Mouse (Mus musculus) CH12.LX (cell line): ENCODE data around the gene Dhx38. TPM values are rescaled to one million over a fixed set of nuclear protein-coding genes. Genes with fewer than 3 reads are reported as not detected.

Experiments
- DNase-seq: peaks from one replicate; pipeline ENCODE4 v3.0.0-alpha.2; 2013; ENCODE audit errors: extremely low read depth
- H3K27ac ChIP-seq: 2 replicates; pipeline ENCODE4 v1.5.1; 2012; ENCODE audit warnings: low read depth, mild to moderate bottlenecking, control low read depth, moderate library complexity; ENCODE audit not compliant: insufficient read depth
- H3K27me3 ChIP-seq: replicated peaks from 2 replicates; pipeline ENCODE3; 2012; ENCODE audit warnings: inconsistent platforms
- H3K36me3 ChIP-seq, 2 experiments: replicated peaks in 1 of 2; 2 replicates each; pipeline versions ENCODE3 to v1.6.1; 2012; ENCODE audit warnings: inconsistent platforms in 1 of 2, low read length in 1 of 2, mild to moderate bottlenecking in 1 of 2, mixed read lengths in 1 of 2, moderate library complexity in 1 of 2; ENCODE audit not compliant: control insufficient read depth in 1 of 2, insufficient read depth in 1 of 2
- H3K4me1 ChIP-seq, 2 experiments: 2 replicates each; pipeline ENCODE4 v1.6.1; 2012; ENCODE audit warnings: inconsistent platforms in 1 of 2, moderate library complexity in 1 of 2; ENCODE audit not compliant: insufficient read depth in 2 of 2, control insufficient read depth in 1 of 2
- H3K4me2 ChIP-seq: 2 replicates; pipeline ENCODE4 v1.6.1; 2012; ENCODE audit warnings: low read depth, mild to moderate bottlenecking, control low read depth; ENCODE audit not compliant: poor library complexity, insufficient read depth, severe bottlenecking
- H3K4me3 ChIP-seq, 3 experiments: fragments of 150-350 bp in 1 of 3; sonication (generic) in 1 of 3; replicated peaks in 1 of 3; 2 replicates each; pipeline versions ENCODE3 to v1.5.1; 2011 to 2012; ENCODE audit warnings: low read depth in 2 of 3, low read length in 2 of 3, mild to moderate bottlenecking in 2 of 3, moderate library complexity in 2 of 3, control low read depth in 1 of 3, improper control_type of control experiment in 1 of 3, inconsistent platforms in 1 of 3, mixed read lengths in 1 of 3; ENCODE audit not compliant: poor library complexity in 1 of 3
- H3K79me2 ChIP-seq: replicated peaks from 2 replicates; pipeline ENCODE4 v1.6.1; 2012; ENCODE audit warnings: mild to moderate bottlenecking, moderate library complexity; ENCODE audit not compliant: control insufficient read depth, poor library complexity, insufficient read depth, severe bottlenecking; ENCODE audit errors: extremely low read depth
- H3K9ac ChIP-seq: 2 replicates; pipeline ENCODE4 v1.6.1; 2012; ENCODE audit warnings: low read depth, mild to moderate bottlenecking, control low read depth, moderate library complexity; ENCODE audit not compliant: insufficient read depth
- H3K9me3 ChIP-seq: replicated peaks from 2 replicates; pipeline ENCODE3; 2012; ENCODE audit warnings: low read length, inconsistent platforms, mixed read lengths
- BHLHE40 ChIP-seq: IDR thresholded peaks from 2 replicates; pipeline ENCODE4 v1.6.1; 2011; ENCODE audit warnings: mild to moderate bottlenecking, low read depth, low read length, improper control_type of control experiment
- CHD2 ChIP-seq: IDR thresholded peaks from 2 replicates; pipeline ENCODE4 v1.6.1; 2011; ENCODE audit warnings: low read length, improper control_type of control experiment
- CTCF ChIP-seq, 2 experiments: IDR thresholded peaks in 1 of 2; conservative IDR thresholded peaks in 1 of 2; 2 replicates each; pipeline ENCODE4 v1.5.1; 2011 to 2012; ENCODE audit warnings: low read depth in 2 of 2, low read length in 2 of 2, improper control_type of control experiment in 1 of 2, inconsistent platforms in 1 of 2, mild to moderate bottlenecking in 1 of 2, moderate library complexity in 1 of 2
- E2F4 ChIP-seq: IDR thresholded peaks from 2 replicates; pipeline ENCODE4 v1.6.1; 2011; ENCODE audit warnings: low read depth, low read length, improper control_type of control experiment; ENCODE audit not compliant: insufficient replicate concordance
- ELF1 ChIP-seq: IDR thresholded peaks from 2 replicates; pipeline ENCODE4 v1.6.1; 2014; ENCODE audit warnings: low read depth, mild to moderate bottlenecking, inconsistent platforms, low read length, improper control_type of control experiment
- ETS1 ChIP-seq: conservative IDR thresholded peaks from 2 replicates; pipeline ENCODE4 v1.6.1; 2012; ENCODE audit warnings: low read depth, mild to moderate bottlenecking, inconsistent platforms, low read length, improper control_type of control experiment, moderate library complexity
- GABPA ChIP-seq: IDR thresholded peaks from 2 replicates; pipeline ENCODE4 v1.6.1; 2012; ENCODE audit warnings: low read depth, low read length, improper control_type of control experiment, inconsistent platforms; ENCODE audit not compliant: insufficient replicate concordance
- IRF4 ChIP-seq: IDR thresholded peaks from 2 replicates; pipeline ENCODE4 v1.6.1; 2014; ENCODE audit warnings: low read depth, mild to moderate bottlenecking, inconsistent platforms, low read length, improper control_type of control experiment
- JUN ChIP-seq: IDR thresholded peaks from 2 replicates; pipeline ENCODE4 v1.6.1; 2011; ENCODE audit warnings: low read depth, mild to moderate bottlenecking, low read length, improper control_type of control experiment, moderate library complexity; ENCODE audit not compliant: insufficient read depth
- JUND ChIP-seq: conservative IDR thresholded peaks from 2 replicates; pipeline ENCODE4 v1.6.1; 2011; ENCODE audit warnings: low read depth, low read length, improper control_type of control experiment
- KAT2A ChIP-seq: IDR thresholded peaks from 2 replicates; pipeline ENCODE4 v1.6.1; 2012; ENCODE audit warnings: low read length, improper control_type of control experiment, inconsistent platforms; ENCODE audit not compliant: insufficient replicate concordance
- MAFK ChIP-seq: IDR thresholded peaks from 2 replicates; pipeline ENCODE4 v1.6.1; 2011; ENCODE audit warnings: low read length, improper control_type of control experiment; ENCODE audit not compliant: insufficient replicate concordance
- MAX ChIP-seq: IDR thresholded peaks from 2 replicates; pipeline ENCODE4 v1.6.1; 2011; ENCODE audit warnings: low read length, improper control_type of control experiment
- MAZ ChIP-seq: IDR thresholded peaks from 2 replicates; pipeline ENCODE4 v1.6.1; 2012; ENCODE audit warnings: low read depth, mild to moderate bottlenecking, inconsistent platforms, low read length, improper control_type of control experiment, moderate library complexity
- MXI1 ChIP-seq: IDR thresholded peaks from 2 replicates; pipeline ENCODE4 v1.6.1; 2011; ENCODE audit warnings: mild to moderate bottlenecking, low read depth, low read length, improper control_type of control experiment
- MYC ChIP-seq: IDR thresholded peaks from 2 replicates; pipeline ENCODE4 v1.6.1; 2011; ENCODE audit warnings: low read depth, mild to moderate bottlenecking, improper control_type of control experiment, low read length
- NELFE ChIP-seq: IDR thresholded peaks from 2 replicates; pipeline ENCODE4 v1.6.1; 2011; ENCODE audit warnings: low read depth, low read length, improper control_type of control experiment
- NRF1 ChIP-seq: IDR thresholded peaks from 2 replicates; pipeline ENCODE4 v1.6.1; 2014; ENCODE audit warnings: low read depth, mild to moderate bottlenecking, inconsistent platforms, low read length, improper control_type of control experiment, moderate library complexity
- PAX5 ChIP-seq: IDR thresholded peaks from 2 replicates; pipeline ENCODE4 v1.6.1; 2012; ENCODE audit warnings: low read length, inconsistent platforms, mixed read lengths
- POLR2A ChIP-seq: IDR thresholded peaks from 2 replicates; pipeline ENCODE4 v1.6.1; 2011; ENCODE audit warnings: low read depth, mild to moderate bottlenecking, improper control_type of control experiment, low read length
- POLR2AphosphoS2 ChIP-seq: IDR thresholded peaks from 2 replicates; pipeline ENCODE4 v1.6.1; 2011; ENCODE audit warnings: low read depth, low read length, improper control_type of control experiment
- RAD21 ChIP-seq: IDR thresholded peaks from 2 replicates; pipeline ENCODE4 v1.6.1; 2011; ENCODE audit warnings: low read depth, mild to moderate bottlenecking, low read length, improper control_type of control experiment, moderate library complexity
- RCOR1 ChIP-seq: conservative IDR thresholded peaks from 2 replicates; pipeline ENCODE4 v1.6.1; 2012; ENCODE audit warnings: low read depth, mild to moderate bottlenecking, inconsistent platforms, low read length, improper control_type of control experiment
- SIN3A ChIP-seq: IDR thresholded peaks from 2 replicates; pipeline ENCODE4 v1.6.1; 2012; ENCODE audit warnings: low read length, improper control_type of control experiment, inconsistent platforms
- SMC3 ChIP-seq: IDR thresholded peaks from 2 replicates; pipeline ENCODE4 v1.6.1; 2011; ENCODE audit warnings: low read depth, low read length, improper control_type of control experiment
- TBP ChIP-seq: conservative IDR thresholded peaks from 2 replicates; pipeline ENCODE4 v1.6.1; 2011; ENCODE audit warnings: low read depth, low read length, improper control_type of control experiment
- TCF12 ChIP-seq: IDR thresholded peaks from 2 replicates; pipeline ENCODE4 v1.6.1; 2014; ENCODE audit warnings: low read depth, mild to moderate bottlenecking, inconsistent platforms, low read length, improper control_type of control experiment
- USF1 ChIP-seq: IDR thresholded peaks from 2 replicates; pipeline ENCODE4 v1.6.1; 2014; ENCODE audit warnings: low read depth, mild to moderate bottlenecking, inconsistent platforms, low read length, improper control_type of control experiment
- USF2 ChIP-seq: conservative IDR thresholded peaks from 2 replicates; pipeline ENCODE4 v1.6.1; 2011; ENCODE audit warnings: low read depth, low read length, improper control_type of control experiment
- ZC3H11A ChIP-seq: IDR thresholded peaks from 2 replicates; pipeline ENCODE4 v1.6.1; 2012; ENCODE audit warnings: low read depth, mild to moderate bottlenecking, inconsistent platforms, low read length, improper control_type of control experiment
- ZKSCAN1 ChIP-seq: IDR thresholded peaks from 2 replicates; pipeline ENCODE4 v1.6.1; 2012; ENCODE audit warnings: low read depth, inconsistent platforms, low read length, improper control_type of control experiment, borderline replicate concordance
- ZMIZ1 ChIP-seq: IDR thresholded peaks from 2 replicates; pipeline ENCODE4 v1.6.1; 2012; ENCODE audit warnings: low read depth, mild to moderate bottlenecking, inconsistent platforms, low read length, improper control_type of control experiment
- ZNF384 ChIP-seq: IDR thresholded peaks from 2 replicates; pipeline ENCODE4 v1.6.1; 2012; ENCODE audit warnings: low read depth, low read length, improper control_type of control experiment, inconsistent platforms
- dilution Hi-C: fragments of 300-500 bp; cut with MboI; formaldehyde crosslinking; loops from 2 replicates; pipeline ENCODE4 v1.14.3; 2020; ENCODE audit warnings: low sequenced_read_pairs; ENCODE audit not compliant: extremely low pct_unique_long_range_greater_than_20kb, extremely low pct_ligation_motif_present
- in situ Hi-C: fragments of 300-500 bp; cut with MboI; formaldehyde crosslinking; loops from 3 replicates; pipeline ENCODE4 v1.14.3; 2019; ENCODE audit warnings: low sequenced_read_pairs, low pct_ligation_motif_present, low pct_unique_long_range_greater_than_20kb, mixed read lengths
- polyA plus RNA-seq: library from polyadenylated mRNA; unstranded; fragments of >175 nt; gene quantifications from 2 replicates; pipeline ENCODE4 v1.2.1, GENCODE M21; 2012; ENCODE audit warnings: low read depth; ENCODE audit not compliant: insufficient read length
- total RNA-seq, 2 experiments: library from RNA; depleted of rRNA; stranded (reverse); fragments of 300-350 nt in 1 of 2; fragments of >200 nt in 1 of 2; gene quantifications; 2 replicates each; pipeline ENCODE4 v1.2.3; 2012 to 2014

Dhx38 gene
- total and polyA plus RNA-seq, 3 experiments, result 19.7 to 51.0 (median 41.7) TPM

GRCm38 (mm10) chr8:109608271-109609152 lies 42.9 kb upstream of the Dhx38 start, which contains the start of gene Dhodh (continued):
- peak; percentile 66; the same call in 1 of the 2 replicates for TF ChIP-seq IRF4
- TF ChIP-seq MAX, result peak; percentile 81; the same call in 1 of the 2 replicates
- TF ChIP-seq BHLHE40, result peak; percentile 73
- no peak for TF ChIP-seq USF2
- TF ChIP-seq MAZ, result peak; percentile 60; the same call in 1 of the 2 replicates
- TF ChIP-seq USF1, result no peak
- TF ChIP-seq ZKSCAN1, result no peak
- TF ChIP-seq ZMIZ1, result peak; percentile 73
- TF ChIP-seq ZC3H11A, result no peak
- peak; percentile 78 for TF ChIP-seq SIN3A
- TF ChIP-seq E2F4, result peak; percentile 76; the same call in 1 of the 2 replicates
- TF ChIP-seq RCOR1, result peak; percentile 24; the same call in 1 of the 2 replicates
- TF ChIP-seq JUND, result no peak
- TF ChIP-seq MYC, result no peak
- peak; percentile 89 for TF ChIP-seq TBP
- no peak for TF ChIP-seq MAFK
- TF ChIP-seq TCF12, result no peak; the same call in none of the 2 replicates

- in situ Hi-C loops (no loop called here), dilution Hi-C loops (no loop called here)
- Histone ChIP-seq H3K4me1 (peaks cover 5 to 27% of the 10 kb centered on the region in 2 experiments; a peak in 3 of 4 replicates), H3K27me3 (no peaks in the 10 kb centered on the region), H3K36me3 (peaks cover 24 to 42% of the 10 kb centered on the region in 2 experiments), H3K9me3 (no peaks in the 10 kb centered on the region), H3K4me2 (peak overlapping the region; percentile 76), H3K4me3 (peak overlapping the region; percentile 66 to 79 (median 75)), H3K79me2 (no peaks in the 10 kb centered on the region), H3K27ac (no peak overlapping the region), H3K9ac (peak overlapping the region; percentile 67)
- DNase-seq, result peak; percentile 38
- TF ChIP-seq ZNF384, result no peak
- no peak for TF ChIP-seq KAT2A
- no peak for TF ChIP-seq POLR2A
- no peak for TF ChIP-seq ZC3H11A
- no peak for TF ChIP-seq RAD21
- no peak for TF ChIP-seq NRF1
- TF ChIP-seq USF2, result no peak
- TF ChIP-seq TCF12, result no peak
- no peak for TF ChIP-seq CTCF (conservative IDR thresholded peaks at IDR 0.05 in 1 of 2, IDR thresholded peaks at IDR 0.05 in 1 of 2; ENCODE audit: low read depth in 2 of 2, low read length in 2 of 2)
- 0 out of 2 replicates have a peak, but pooled peaks have one; percentile 21 for TF ChIP-seq ELF1
- no peak for TF ChIP-seq JUN
- TF ChIP-seq E2F4, result no peak
- no peak for TF ChIP-seq PAX5
- no peak for TF ChIP-seq NELFE
- TF ChIP-seq TBP, result no peak
- peak; percentile 97 for TF ChIP-seq BHLHE40
- no peak for TF ChIP-seq POLR2AphosphoS2
- TF ChIP-seq ETS1, result no peak
- no peak for TF ChIP-seq IRF4
- TF ChIP-seq CHD2, result no peak
- no peak for TF ChIP-seq USF1
- no peak for TF ChIP-seq MAZ
- TF ChIP-seq SMC3, result no peak
- TF ChIP-seq MAX, result peak; percentile 84
- no peak for TF ChIP-seq JUND
- no peak for TF ChIP-seq GABPA
- TF ChIP-seq MXI1, result 0 out of 2 replicates have a peak, but pooled peaks have one; percentile 2
- no peak for TF ChIP-seq ZKSCAN1
These were observed 42.0 kb upstream of the Dhx38 start for GRCm38 (mm10) chr8:109607650-109608049.
